Mouse (Mus musculus) retina, postnatal 1 day (tissue): ENCODE results near the gene Rgs7.

ENCODE experiments used
- DNase-seq: peaks from one replicate; pipeline ENCODE4 v3.0.0-alpha.2; 2012

The Rgs7 gene

GRCm38 (mm10) chr1:175427112-175427511 is 65.2 kb downstream of the Rgs7 start:
- DNase-seq, result no peak

GRCm38 (mm10) chr1:175426393-175426792 is 65.9 kb downstream of the Rgs7 start:
- no peak for DNase-seq

GRCm38 (mm10) chr1:175420883-175421282 is 71.4 kb downstream of the Rgs7 start:
- DNase-seq, result no peak

GRCm38 (mm10) chr1:175415728-175416127 is 76.6 kb downstream of the Rgs7 start:
- peak; percentile 39 for DNase-seq

GRCm38 (mm10) chr1:175410399-175410798 is 81.9 kb downstream of the Rgs7 start:
- no peak for DNase-seq

GRCm38 (mm10) chr1:175391894-175392293 is 100.4 kb downstream of the Rgs7 start:
- no peak for DNase-seq

- no peak for DNase-seq
Measured at GRCm38 (mm10) chr1:175389250-175389649, 103.0 kb downstream of the Rgs7 start.

- DNase-seq, result peak; percentile 34
Measured at GRCm38 (mm10) chr1:175385581-175386235, 106.6 kb downstream of the Rgs7 start.

GRCm38 (mm10) chr1:175372571-175372970 is 119.7 kb downstream of the Rgs7 start:
- no peak for DNase-seq

- DNase-seq, result no peak
Measured at GRCm38 (mm10) chr1:175368062-175368461, 124.2 kb downstream of the Rgs7 start.

GRCm38 (mm10) chr1:175363606-175364005 is 128.7 kb downstream of the Rgs7 start:
- DNase-seq, result peak; percentile 59

GRCm38 (mm10) chr1:175359411-175360366 is 132.6 kb downstream of the Rgs7 start:
- DNase-seq, result no peak

- no peak for DNase-seq
Measured at GRCm38 (mm10) chr1:175352921-175353320, 139.4 kb downstream of the Rgs7 start.

GRCm38 (mm10) chr1:175346162-175346561 is 146.1 kb downstream of the Rgs7 start:
- DNase-seq, result no peak

- DNase-seq, result no peak
Measured at GRCm38 (mm10) chr1:175336191-175336590, 156.1 kb downstream of the Rgs7 start.

- DNase-seq, result no peak
Measured at GRCm38 (mm10) chr1:175333041-175333854, 159.1 kb downstream of the Rgs7 start.

- DNase-seq, result peak; percentile 17
Measured at GRCm38 (mm10) chr1:175329934-175330471, 162.3 kb downstream of the Rgs7 start.

- no peak for DNase-seq
Measured at GRCm38 (mm10) chr1:175322781-175323180, 169.5 kb downstream of the Rgs7 start.

GRCm38 (mm10) chr1:175319205-175319604 is 173.1 kb downstream of the Rgs7 start:
- no peak for DNase-seq

- DNase-seq, result no peak
Measured at GRCm38 (mm10) chr1:175317264-175317663, 175.0 kb downstream of the Rgs7 start.

- no peak for DNase-seq
Measured at GRCm38 (mm10) chr1:175307604-175308003, 184.7 kb downstream of the Rgs7 start.

GRCm38 (mm10) chr1:175300895-175301294 is 191.4 kb downstream of the Rgs7 start:
- DNase-seq, result no peak

GRCm38 (mm10) chr1:175300404-175300803 is 191.9 kb downstream of the Rgs7 start:
- DNase-seq, result no peak
